Mouse (Mus musculus): ENCODE measurements around the gene Tanc1. TPM values are rescaled to one million over a fixed set of nuclear protein-coding genes. Genes with fewer than 3 reads are reported as not detected.

The Tanc1 gene
- total RNA-seq, 4 experiments from 2014 or later = 94.9 to 115 (median 106) TPM

DNA sequence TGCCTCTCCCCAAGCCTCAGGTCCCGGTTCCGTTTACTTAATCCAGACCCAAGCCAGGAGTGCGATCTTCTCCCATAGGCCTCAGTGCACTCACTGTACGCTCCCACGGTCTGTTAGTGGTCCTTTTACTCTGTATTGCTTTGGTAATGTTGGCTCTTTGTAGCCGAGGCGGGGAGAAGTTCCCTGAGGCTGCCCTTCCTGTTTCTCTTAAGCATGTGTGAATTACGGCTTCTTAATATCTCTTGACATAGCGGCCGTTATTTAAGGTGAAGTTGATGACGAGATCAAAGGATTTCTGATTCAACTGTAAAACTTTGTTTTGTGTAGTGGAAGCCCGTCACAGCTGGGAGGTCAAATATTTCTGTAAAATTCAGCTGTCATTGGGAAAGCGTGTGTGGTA is 173.8 kb downstream of the Tanc1 start:
- no peak for DNase-seq (ENCODE audit: low spot score in 2 of 2)

DNA sequence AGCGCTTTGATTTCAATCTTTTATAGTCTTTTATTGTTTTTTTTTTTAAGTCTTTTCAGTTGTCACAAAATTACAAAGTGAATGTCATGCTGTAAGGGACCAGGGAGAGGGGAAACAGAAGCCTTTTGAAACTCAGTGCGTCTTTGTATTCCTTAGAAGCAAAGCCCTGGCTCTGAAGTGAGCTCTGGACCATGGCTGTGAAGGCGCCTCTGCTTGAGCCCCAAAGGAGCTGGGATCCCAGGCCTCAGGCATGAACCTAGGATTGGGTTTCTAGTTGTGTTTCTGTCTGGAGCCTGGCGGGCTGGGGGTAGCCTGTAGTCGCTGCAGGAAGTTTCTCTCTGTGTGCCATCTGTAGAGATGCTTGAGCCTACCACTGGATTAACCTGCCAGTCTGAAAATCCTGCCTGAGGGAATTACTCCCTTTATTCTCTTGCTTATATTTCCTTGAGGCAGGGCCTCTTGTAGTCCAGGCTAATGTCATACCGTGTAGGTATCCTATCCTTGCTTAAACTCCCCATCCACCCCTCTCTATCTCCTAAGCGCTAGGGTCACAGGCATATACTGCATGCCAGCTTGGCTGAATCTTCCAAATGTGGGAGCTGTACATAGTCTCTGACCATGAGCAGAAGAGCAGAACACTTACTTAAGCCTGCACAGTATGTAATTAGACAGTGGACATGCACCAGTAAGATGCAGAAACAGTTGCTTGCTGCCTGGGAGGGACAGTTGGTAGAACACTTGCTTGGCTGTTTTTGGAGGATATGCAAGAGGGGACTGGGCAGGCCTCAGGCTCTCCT is 177.1 kb downstream of the Tanc1 start:
- DNase-seq (ENCODE audit: low spot score in 2 of 2) = no peak

DNA sequence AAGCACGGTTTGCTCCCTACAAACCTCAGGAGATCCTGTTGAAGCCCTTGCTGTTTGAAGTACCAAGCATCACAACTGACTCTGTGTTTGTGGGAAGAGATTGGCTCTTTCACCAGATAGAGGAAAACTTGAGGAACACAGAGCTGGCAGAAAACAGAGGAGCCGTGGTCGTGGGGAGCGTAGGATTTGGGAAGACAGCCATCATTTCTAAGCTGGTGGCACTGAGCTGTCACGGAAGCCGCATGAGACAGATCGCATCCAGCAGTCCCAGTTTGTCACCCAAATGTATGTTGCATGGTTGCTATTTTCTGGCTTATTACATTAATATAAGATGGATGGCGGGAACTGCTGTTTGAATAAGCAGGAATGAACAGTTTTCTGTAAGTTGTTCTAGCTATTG is 179.8 kb downstream of the Tanc1 start:
- peak in 1 of 2 experiments; percentile 30 for DNase-seq (ENCODE audit: low spot score in 2 of 2)

DNA sequence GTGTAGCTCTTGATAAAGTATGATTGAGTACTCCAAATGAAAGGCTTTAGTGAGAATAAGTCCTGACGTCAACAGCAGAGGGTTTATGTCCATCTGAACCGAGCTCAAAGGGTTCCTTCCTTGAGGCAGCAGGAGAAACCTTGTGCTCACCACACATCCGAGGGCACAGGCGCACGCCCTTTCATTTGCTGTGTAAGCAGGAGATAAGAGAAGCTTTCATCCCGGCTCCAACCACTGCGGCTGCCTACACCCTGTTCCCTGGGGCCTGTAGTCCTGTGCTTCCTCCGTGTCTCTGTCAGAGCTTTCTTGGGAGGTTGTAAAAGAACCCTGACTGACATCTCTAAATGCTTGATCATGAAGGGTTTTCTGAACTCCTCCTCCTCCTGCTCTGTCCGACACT is 181.5 kb downstream of the Tanc1 start:
- no peak for DNase-seq (ENCODE audit: low spot score in 2 of 2)

DNA sequence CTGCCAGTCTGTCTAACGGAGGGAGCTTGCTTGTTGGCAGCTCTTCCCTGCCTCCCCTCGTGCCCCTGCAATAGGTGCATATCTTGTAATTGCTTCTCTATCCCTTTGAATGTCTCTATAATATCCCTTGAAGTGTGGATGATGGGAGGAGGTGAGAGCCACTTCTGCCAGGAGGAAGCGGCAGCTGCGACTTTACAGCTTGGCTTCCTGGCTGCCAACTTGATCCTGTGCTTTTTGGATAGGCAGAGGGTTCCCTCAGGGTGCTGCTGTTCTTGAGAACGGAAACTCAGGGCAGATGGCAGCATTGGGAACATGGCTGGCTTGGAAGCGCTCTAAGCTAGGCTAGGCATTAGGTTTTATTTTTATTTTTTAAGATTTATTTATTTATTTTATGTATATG is 183.0 kb downstream of the Tanc1 start:
- DNase-seq (ENCODE audit: low spot score in 2 of 2) = peak; percentile 63 to 64

DNA sequence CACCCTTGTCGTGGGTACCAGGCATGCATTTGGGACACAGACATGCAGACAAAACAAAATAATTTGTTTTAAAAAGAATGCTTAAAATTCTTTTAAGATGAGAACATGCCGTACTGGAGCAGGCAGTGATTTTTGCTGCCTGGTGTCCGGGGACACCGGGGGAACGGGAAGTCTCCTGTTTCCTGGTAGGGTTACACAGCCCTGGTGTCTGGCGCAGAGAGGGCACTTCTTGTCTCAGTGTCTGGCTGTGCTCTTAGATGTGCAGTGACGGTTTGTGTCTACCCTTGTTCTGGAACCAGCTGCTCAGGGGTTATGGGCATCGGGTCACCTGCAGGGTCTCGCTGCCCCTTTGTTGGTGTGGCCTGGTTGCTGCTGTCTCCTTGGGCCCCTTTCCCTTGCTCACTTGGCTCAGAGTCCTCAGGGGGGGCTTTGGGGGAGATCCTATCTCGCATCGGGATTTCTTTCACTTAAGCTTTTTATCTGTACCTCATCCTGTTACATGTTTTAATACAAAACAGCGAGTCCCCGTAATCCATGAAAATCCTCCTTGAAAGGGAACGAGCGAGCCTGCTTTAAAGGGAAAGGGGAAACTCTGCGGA is 187.2 kb downstream of the Tanc1 start:
- no peak for DNase-seq (ENCODE audit: low spot score in 2 of 2)

DNA sequence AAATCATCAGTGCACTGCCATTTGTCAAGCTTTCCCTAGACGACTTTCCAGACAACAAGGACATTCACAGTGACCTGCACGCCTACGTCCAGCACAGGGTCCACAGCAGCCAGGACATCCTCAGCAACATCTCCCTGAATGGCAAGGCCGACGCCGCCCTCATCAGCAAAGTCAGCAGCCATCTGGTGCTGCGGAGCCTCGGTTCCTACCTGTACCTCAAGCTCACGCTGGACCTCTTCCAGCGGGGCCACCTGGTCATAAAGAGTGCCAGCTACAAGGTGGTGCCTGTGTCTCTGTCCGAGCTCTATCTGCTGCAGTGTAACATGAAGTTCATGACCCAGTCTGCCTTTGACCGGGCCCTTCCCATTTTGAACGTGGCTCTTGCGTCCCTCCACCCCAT is 187.7 kb downstream of the Tanc1 start:
- DNase-seq (ENCODE audit: low spot score in 2 of 2) = no peak

DNA sequence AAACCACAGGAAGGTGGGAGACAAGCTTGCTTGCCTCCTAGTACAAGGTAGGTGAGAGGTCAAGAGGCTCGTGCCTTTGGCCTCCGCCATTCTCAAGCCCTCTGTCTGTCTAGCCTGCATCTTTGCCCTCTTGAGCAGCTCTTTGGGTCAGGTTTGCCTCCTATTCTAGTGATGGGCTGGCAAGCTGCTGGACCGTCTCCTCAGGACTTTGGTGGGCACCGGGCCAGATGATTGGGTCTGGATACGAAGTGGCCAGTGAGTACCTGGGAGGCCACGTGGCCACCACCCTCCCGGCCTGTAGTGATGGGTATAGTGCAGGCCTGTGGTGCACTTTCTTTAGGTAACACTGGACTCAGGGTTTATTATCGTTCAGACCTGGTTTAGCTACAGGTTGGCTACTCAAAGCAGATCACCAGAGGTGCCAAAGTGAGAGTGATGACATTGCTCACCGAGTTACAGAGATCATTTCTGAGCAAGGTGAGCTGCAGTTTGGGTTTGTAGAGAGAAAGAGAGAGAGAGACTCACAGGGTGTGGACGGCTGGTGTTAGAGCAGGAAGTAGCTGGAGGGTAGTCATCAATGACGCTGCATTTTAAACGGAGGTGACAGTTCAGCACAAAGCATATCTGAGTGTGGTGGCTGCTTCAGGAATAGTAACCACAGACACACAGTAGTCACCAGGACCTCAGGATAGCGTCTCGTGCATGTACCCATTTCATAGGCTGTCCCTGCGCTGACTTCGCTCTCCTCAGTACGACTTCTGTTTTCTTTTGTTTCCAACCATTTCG is 188.8 kb downstream of the Tanc1 start:
- no peak for DNase-seq (ENCODE audit: low spot score in 2 of 2)

DNA sequence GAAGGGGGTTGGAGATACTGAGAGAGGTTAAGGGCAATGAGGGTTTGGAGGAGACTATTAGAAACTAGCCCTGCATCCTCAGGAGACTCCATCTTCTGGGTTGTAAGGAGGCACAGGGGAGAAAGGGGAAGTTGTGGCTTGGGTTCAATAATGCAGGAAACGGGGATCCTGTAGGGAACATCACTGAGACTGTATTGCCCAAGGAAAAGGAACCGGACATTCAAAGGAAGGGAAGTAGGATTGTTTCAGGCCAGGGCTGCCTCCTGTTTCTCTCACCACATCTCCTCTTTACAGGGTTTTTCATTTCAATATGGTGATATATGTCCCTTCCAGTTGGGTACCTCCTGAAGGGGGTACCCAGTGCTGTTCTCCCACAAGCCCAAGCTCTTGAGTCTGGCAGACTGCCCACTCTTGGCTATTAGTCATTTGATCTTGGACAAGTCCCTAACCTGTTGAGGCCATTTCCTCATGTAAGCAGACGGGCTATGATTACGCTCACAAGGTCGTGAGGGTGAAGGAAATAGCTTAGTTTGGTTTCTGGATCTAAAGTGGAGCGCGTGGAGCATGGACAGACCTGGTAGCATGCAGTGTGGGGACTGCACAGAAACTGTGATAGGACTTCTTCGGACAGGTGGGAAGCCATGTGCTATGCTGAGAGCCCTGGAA is 191.0 kb downstream of the Tanc1 start:
- no peak for DNase-seq (ENCODE audit: low spot score in 2 of 2)

DNA sequence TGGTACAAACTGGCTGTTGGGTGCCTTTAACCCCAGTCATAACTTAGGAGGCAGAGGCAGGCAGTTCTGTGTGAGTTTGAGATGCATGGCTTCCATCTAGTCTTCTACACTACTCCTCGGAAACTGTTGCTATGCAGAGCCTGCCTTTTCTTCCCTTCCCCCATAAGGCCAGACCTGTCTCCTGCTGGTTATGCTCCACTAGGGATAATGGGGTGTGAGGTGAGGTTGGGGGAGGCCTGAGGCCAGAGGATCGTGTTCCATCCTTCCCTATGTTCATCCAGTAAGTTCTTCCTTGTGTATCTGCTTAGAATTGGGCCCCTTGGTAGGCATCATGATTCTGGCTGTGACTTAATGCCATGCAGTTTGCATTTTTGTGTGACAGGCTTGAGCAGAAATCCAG is 193.8 kb downstream of the Tanc1 start:
- DNase-seq (ENCODE audit: low spot score in 2 of 2) = no peak

DNA sequence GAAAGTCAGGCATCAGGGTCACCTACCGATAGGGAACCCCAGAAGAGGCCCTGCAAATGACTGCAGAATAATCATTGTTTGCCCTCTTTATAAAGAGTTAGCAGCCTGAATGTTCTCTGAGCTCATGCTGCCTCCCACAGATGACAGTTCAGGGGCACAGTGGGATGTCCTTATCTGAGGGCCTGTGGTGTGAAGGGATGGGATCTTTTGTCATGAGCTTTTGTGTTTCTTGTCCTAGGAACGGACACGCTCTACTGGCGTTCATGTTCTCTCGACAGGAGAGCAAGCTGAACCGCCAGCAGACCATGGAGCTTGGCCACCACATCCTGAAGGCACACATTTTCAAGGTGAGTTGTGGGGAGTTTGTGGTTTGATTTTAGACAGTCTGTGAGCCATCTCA is 194.2 kb downstream of the Tanc1 start:
- DNase-seq (ENCODE audit: low spot score in 2 of 2) = no peak

DNA sequence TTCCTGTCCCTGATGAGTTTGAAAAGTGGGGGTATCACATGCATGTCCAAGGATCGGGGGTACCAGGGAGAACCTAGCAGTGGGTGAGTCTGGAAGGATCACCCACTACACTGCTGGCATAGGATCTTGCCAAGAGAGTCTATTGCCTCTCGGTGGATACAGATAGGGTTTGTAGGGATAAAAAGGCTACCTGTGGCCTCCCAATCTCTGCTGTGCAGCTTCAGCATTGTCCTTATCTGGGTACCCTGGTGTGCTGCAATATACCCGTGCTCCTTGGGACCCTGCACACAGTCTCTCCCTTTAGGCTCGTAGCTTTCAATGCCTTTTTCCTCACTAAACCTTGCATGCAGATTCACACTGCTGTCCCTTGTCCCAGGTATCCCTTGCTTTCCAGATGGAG is 196.8 kb downstream of the Tanc1 start:
- DNase-seq (ENCODE audit: low spot score in 2 of 2) = no peak

DNA sequence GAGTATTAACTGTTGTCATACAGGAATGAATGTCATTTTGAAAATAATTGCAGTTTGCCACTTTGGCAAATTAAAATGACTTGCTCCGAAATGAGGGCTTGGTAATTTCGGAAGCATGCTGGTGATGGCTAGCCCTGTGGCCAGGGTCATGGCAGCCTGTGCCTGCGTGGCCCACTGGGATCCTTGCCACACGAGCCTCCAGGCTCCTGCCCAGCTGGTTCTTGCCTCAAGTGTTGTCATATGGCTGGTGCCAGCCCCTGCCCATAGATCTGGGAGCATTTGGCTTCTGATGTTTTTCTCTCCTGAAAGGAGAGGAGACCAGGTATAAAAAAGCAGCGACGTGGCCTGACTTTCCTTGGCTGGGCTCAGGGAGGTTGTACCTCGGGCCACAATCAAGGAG is 198.2 kb downstream of the Tanc1 start:
- no peak for DNase-seq (ENCODE audit: low spot score in 2 of 2)

DNA sequence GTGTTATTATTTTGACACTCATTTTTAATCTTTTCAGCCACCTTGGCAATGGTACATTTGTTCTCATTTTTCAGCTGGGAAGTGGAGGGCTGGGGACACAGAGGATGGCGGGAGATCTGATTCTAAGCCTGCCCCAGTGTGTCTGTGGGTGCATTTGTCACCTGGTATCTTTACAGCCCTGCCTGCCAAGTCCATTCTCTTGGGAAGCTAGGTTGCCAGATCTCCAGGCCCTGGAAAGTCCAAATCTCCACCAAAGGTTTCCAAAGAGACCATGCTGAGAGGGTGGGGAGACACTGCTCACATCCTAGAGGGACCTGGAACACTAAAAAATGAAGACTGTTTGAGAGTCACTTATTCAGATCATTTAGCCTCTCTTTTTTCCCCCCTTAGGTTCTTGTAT is 199.4 kb downstream of the Tanc1 start:
- no peak for DNase-seq (ENCODE audit: low spot score in 2 of 2)

DNA sequence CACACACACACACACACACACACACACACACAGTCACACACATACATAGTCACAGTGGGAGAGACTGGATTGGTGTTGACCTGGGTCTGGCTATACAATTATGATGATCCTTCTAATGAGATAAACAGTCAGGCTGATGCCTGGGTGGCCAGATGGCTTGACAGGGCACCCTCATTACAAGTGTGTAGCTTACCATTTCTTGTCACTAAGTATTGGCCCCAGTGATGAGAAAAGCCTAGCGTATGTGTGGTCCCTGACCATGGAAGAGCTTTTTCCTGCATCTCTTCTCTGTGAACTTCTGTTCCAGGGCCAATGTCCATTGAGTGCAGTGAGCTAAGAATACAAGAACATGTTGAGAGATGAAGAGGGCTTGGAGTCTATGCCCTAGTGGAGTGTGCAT is 200.8 kb downstream of the Tanc1 start:
- DNase-seq (ENCODE audit: low spot score in 2 of 2) = no peak

DNA sequence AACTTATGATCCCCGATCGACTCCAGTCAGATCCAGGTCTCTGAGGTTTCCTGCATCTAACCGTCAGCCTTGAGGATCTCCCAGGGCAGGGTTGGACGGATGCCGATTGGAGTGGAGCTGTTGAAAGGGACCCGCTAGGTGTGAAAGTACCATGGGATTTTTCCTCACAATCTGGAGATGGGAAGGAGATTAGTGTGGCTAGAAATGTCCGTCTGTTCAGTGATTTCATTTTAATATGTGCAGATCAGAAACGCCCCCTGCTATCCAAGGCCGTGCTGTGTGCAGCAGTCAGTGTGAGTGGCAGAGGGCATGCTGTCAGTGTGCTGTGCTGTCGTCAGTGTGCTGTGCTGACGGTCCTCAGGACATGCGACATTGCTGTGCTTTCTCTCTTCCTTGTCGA is 201.6 kb downstream of the Tanc1 start:
- DNase-seq (ENCODE audit: low spot score in 2 of 2) = no peak

DNA sequence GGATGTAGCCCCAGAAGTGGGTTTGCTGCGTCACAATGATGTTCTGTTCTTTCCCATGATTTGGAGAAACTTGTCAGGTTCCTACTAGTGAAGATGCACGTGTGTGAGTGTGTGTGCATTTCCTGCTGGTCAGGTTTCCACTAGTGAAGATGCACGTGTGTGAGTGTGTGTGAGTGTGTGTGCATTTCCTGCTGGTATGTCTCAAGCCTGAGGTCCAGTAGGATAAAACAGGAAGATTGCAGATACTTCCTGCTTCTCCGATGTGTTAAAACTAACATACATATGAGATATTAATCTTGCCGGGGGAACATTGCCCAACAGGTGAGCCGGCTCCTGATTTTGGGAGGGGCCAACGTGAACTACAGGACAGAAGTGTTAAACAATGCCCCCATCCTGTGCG is 203.2 kb downstream of the Tanc1 start:
- DNase-seq (ENCODE audit: low spot score in 2 of 2) = no peak

DNA sequence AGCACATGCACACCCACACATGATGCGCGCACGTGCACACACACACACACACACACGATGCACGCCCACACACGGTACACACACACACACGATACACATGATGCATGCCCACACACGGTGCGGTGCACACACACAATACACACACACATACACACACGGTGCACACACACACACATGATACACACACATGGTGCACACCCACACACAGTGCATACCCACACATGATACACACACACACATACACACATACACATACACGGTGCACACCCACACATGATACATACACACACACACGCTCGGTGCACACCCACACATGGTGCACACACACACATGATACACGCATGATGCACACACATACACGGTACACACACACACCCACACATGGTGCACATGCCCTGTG is 206.8 kb downstream of the Tanc1 start:
- DNase-seq (ENCODE audit: low spot score in 2 of 2) = no peak

DNA sequence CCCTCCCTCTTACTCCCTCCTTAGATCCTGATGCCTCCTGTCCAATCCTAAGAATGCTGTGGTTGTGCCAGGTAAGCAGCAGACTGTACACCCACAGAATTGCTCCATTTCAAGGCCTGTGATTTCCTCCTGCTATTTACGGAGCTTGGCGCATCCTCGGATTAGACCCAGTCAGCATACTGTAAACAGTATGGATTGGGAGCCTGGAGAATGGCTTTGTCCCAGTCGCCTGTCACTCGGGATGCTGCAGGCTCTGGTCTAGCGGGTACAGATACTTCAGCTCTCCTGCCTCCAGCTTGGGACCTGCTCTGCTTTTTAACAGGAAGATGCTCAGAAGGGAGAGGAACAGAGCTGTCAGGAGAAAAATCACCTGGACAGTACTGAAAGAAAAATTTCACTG is 207.6 kb downstream of the Tanc1 start:
- DNase-seq (ENCODE audit: low spot score in 2 of 2) = no peak

DNA sequence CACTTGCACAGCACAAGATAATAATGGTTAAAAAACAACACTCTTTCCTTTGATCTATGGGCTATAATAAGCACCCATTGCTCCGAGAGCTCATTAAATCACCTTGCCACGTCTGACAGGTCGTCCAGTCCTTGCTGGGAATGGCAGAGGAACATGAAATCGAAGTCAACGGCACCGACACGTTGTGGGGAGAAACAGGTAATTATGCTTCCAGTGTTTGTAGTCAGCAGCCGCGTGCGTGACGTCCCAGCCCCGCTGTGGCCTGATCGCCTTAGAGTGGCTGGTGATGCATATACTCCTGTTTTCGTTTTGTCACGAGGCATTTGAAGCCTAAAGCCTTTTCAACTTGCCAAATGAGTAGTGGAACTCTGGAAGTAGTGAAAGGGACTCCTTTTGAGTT is 208.2 kb downstream of the Tanc1 start:
- DNase-seq (ENCODE audit: low spot score in 2 of 2) = no peak

DNA sequence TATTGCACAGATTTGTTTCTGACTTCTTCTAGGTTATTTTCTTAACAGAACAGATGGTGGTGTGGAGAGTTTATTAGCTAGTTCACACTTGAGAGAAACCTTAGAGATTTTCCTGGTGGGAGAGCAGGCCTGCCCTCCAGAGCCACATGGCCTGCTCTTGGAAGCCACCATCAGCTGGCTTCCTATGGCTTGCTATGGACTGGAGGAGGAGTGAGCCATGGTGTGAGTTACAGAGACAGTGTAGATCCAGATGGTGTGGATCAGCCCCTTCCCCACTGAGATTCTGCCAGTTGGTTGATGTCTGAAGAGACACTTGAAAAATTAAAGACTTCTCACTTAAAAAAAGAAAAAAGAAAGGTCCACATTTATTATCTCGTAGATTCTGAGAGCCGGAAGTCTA is 209.2 kb downstream of the Tanc1 start:
- DNase-seq (ENCODE audit: low spot score in 2 of 2) = no peak

DNA sequence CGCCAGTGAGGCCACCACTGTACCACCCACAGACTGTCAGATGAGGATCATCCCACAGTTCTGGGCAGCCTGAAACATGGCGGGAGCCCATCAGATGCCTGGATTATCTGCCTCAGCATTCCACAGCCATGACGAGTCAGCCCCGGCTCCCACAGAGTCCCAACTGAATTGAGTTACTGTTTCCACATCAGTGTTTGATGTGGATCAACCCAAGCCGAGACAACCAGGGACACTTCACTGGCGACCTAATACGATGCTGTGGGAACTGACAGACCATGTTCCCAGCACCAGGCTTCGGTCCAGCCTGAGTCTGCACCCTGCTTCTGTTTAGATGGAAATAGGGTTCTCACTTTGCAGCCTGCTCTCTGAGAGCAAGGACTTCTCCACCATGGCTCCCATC is 212.4 kb downstream of the Tanc1 start:
- DNase-seq (ENCODE audit: low spot score in 2 of 2) = peak in 1 of 2 experiments; percentile 36

Measured in layer of hippocampus, adult 8-10 months (tissue).